Mouse (Mus musculus): ENCODE data around the gene Pik3r4.

GRCm38 (mm10) chr9:105672032-105672431 is 29.3 kb downstream of the Pik3r4 start:
- TF ChIP-seq CTCF (IDR thresholded peaks at IDR 0.05; ENCODE audit: low read depth): no peak
- TF ChIP-seq EP300 (optimal IDR thresholded peaks at IDR 0.05): no peak

Measured in stomach, postnatal 0 days (tissue).